Mouse (Mus musculus): ENCODE data around the gene Asb17.

DNA sequence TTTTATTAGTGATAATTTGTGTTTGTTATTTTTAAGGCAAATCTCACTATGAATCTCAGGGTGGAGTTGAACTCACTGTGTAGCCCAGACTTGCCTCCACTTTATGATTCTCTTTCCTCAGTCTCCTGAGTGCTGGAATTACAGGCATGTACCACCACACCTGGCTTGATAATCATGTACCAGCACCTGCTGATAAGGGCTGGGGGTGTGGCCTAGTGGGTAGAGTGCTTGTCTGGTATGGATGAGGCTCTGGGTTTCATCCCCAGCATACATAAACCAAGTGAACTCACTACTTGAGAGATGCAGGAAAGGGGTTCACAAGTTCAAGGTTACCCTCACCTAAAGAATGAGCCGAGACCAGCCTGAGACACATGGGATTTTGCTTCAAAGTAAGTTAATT lies 57.9 kb downstream of the Asb17 start:
- TF ChIP-seq FOSL1 (IDR thresholded peaks at IDR 0.05; ENCODE audit: insufficient read depth, low read length, poor library complexity, severe bottlenecking): no peak
- no peak for TF ChIP-seq CTCF (IDR thresholded peaks at IDR 0.05; ENCODE audit: control insufficient read depth, insufficient read depth, insufficient read length)
- no peak for TF ChIP-seq CEBPB (IDR thresholded peaks at IDR 0.05; ENCODE audit: low read depth)
- TF ChIP-seq MAX (IDR thresholded peaks at IDR 0.05): no peak

All from C2C12 (cell line).